Mouse (Mus musculus): ENCODE data around the gene Nphp4. TPM values are rescaled to one million over a fixed set of nuclear protein-coding genes. Genes with fewer than 3 reads are reported as not detected.
A peak's percentile ranks its signal among the peaks of the same experiment; 100 is the strongest.
"Not testable (repeated sequence)": the region's sequence is repeated elsewhere in the genome, so short reads cannot be mapped to it uniquely, and the experiment has no call there.

Nphp4 gene
- polyA plus RNA-seq, 1 experiment: 1.2 TPM

DNA sequence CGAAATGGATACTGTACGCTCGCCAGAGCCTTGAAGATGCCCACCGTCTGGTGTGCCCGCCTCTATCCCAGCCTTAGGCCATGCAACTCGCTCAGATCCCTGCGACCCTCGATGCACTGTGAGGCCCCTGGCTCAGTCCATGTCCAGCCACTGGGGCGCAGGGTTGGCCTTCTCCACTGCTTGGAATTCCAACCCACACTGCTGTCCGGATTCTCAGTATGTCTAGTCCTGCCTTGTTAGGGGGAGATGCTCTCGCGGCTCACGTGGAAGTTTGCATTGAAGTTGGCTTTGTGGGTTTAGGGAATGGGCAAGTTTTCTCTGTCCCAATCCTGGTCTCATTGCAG, 1.7 kb downstream of the Nphp4 start:
- DNase-seq (ENCODE audit: low spot score): no peak

DNA sequence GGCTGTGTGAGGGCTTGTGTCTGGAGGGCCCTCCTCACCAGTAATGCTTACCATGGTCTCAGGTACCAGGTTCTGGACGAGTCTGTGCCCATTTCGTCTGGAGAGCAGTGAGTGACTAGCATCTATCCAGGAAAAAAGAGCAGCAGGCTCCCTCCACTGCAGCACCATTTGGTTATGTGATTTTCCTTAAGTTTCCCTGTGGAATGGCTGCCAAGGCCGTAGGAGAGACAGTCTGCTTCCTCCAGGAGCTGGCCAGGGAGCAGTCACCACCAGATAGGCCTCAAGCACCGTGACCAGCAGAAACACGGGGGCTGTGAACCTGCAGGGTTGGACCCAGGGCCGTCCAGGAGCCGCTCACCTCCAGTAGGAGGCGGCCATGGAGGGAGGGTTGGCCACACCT, 3.9 kb downstream of the Nphp4 start:
- no peak for DNase-seq (ENCODE audit: low spot score)

DNA sequence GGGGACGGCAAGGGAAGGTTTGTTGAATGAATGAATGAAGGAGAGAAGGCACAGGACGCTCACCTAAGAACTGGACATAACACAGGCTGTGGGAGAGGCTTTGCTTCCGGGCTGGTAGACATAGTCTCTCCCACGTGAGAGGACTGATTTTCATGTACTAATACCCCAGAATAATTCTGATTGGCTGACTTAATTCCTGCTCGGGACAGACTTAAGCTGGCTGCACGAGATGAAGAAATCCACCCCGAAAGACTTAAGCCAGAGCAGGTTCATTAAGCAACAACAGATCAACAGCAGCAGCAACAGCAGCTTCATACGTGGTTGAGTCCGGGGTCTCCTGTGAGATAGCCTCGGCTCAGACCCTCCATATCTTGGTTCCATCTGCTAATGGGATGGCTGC, 11.5 kb downstream of the Nphp4 start:
- no peak for DNase-seq (ENCODE audit: low spot score)

DNA sequence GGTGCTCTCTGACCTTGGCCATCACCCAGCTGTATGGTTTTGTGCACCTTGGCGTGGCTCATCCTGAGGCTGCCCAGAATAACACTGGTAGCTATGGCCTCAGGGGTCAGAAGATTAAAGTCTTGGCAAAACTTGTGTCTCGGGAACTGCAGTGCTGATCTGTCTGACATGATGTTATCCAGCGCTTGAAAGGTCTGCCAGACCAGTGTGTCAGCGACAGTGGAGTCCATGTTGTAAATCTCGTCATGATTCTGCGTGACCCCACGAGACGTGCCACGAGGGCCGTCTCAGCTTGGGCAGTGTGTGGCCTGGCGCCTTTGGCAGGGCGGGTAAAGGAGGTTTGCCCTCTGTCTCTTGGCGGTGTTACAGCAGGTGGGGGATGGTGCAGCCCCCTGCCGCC, 13.8 kb downstream of the Nphp4 start:
- DNase-seq (ENCODE audit: low spot score): no peak

DNA sequence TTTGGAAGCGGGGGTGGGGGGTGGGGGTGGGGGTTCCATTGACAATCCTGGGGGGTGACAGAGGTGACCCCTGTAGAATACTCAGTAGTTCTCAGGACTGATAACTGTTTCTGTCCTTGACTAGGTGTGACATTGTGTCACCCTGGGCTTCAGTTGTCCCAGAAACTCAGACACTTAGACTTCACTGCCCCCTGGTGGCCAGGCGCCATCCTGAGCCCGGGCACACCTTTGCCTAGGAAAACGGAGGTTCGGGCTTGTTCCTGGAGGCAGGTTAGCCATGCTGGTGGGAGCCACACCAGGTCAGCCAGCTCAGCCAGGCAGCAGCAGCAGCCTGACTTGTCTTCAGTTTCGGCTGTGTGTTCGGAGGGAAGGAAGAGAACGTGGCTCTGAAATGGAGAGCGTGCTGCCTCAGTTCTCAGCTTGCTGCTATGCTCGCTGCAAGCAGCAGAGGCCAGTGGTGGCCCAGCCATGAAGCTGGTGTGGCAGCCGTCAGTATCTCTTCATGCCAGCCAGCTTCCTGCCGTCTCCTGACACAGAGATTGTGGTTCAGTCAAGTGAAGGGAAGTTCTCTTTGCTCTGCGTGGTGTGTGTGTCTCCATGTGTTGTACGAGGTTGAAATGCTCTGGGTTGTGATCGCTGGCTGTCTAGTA, 14.9 kb downstream of the Nphp4 start:
- DNase-seq (ENCODE audit: low spot score): peak; percentile 59

DNA sequence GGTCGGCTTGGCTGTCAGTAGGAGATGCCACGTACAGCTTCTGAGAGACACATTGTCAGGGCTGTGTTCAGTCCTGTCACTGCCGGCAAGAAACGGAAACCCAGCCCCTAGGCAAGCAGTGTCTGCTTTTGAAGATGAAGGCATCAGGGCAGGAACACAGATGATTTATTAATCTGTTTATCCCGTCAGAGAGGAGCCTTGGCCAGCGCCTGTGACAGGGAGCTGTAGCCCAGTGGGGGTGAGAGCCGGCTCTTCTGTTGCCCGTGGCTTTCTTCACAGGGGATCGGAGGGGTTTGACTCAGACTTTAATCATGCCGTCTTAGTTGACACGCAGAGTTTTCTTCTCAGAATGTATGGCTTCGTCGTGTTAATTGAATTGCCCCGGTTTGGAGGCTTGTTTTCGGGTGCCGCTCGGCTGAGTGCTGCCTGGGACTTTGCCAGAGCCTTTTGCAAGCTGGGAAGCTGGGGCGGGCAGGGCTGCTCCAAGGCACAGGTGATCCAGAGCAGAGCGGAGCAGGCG, 17.9 kb downstream of the Nphp4 start:
- DNase-seq (ENCODE audit: low spot score): no peak

DNA sequence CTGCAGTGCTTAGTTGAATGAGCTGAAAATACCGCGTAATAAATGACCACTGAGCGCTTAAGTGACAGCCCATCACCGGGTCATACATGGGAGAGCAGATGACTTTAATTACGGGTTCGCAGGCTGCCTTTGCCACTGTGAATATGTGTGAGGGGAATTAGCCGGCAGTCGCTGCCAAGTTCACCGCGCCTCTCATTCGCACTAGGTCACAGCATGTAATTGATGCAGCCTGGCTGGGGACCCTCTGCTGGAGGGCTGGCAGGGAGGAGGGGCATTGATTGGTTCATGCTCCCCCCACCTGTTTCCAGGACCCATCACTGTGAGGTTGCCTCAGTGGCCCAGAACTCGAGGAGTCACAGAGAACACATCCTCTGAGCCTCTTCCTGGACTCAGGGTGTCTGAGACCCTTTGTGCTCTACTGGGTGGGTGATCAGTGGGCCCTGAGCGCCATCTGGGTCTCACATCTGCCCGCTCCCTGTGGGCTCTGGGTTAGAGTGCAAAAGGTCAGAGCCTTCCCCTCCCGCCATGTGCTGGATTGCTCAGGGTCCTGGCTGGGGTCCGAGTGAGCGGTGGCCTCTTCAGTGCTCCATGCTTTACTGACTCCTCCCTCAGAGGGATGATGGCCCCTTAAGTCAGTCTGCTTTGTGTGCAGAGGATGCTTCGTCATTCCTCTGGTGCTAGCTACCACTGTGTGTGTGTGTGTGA, 35.9 kb downstream of the Nphp4 start:
- DNase-seq (ENCODE audit: low spot score): no peak

DNA sequence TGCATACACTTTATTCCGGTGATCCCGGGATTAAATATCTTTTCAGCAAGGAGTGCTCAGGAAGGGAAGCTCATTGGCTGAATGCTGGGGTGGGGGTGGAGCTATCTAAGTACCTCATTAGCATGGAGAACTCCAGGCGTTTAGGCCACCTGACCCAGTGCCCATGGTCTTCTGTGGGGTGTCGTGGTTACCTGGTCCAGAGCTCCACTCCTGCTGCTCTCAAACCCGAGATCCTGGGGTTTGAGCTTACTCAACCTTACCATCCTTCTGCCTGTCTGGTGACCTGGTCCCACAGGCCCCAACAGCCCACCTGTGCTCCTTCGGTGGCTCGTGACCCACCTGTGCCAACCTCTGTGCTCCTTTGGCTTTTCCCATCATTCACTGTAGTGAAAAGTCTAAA, 38.4 kb downstream of the Nphp4 start:
- DNase-seq (ENCODE audit: low spot score): no peak

DNA sequence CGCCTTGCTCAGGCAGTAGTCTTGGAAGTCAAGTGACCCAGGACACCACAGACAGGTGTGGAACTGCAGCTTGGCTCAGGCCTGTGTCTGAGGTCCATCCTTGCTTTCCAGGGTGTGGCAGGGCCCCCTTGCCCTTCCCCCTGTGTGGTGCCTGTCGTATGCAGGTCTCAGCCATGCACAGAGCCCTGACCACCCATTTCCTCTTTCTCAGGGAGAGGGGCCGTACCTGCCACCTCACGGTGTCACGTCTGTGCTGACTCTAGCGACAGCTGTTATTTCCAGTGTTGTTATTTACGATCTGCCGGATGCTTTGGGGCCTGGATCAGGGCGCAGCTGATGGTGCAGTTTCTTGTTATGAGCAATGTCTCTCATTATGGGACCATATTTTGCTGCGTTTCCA, 42.6 kb downstream of the Nphp4 start:
- no peak for DNase-seq (ENCODE audit: low spot score)

DNA sequence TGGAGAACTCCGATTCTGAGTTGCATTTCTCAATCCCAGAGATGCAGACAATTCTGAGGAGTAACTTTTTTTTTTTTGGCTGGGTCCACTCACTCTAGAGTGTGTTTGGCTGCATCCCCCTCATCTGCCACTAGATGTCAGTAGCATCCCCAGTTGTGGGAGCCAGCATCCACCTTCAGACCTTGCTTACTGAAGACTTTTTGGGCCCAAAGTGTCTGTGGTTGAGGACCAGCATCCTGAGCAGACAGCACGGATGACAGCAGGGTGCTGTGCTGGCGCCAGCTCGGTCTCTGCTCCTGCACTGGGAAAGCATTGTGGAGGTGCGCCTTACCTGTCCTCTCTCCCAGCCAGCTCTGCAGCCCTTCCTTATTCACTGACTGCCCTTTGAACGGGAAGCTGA, 43.6 kb downstream of the Nphp4 start:
- DNase-seq (ENCODE audit: low spot score): no peak

DNA sequence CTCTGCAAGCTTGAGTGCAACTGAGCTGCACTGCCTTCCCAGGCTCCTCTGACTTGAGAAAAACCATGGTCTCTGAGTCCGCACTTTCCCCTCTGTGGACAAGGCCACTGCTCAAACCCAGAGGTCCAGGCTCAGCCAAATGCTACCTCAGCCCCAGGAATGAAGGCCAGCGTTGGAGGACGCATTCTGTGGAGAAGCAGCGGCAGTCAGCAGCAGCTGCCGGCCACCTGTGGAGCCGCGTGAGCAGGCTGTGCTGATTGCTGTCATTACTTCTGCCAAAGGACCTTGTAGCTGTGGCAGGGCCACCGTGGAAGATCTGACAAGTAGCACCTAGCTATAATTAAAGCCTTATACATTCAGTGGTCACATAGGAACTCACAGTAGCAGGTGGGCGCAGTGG, 56.4 kb downstream of the Nphp4 start:
- DNase-seq (ENCODE audit: low spot score): no peak

DNA sequence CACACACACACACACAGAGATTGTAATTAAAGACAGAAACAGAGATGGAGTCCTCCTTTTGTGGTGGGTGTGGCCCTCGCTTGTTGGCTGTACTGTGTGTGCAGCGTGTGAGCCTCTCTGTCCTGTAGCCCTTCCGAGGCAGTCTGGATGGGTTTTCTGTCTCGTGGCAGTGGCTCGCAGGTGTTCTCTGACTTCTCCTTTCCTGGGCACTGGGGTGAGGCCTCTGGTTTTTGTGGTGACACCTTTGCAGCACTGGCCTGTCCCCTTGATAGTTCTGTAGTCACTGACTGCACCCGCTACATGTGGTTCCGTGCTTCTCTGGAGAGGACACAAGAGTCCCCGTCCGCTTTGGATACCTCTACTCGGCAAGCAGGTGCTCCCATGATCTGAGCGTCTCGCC, 63.2 kb downstream of the Nphp4 start:
- no peak for DNase-seq (ENCODE audit: low spot score)

DNA sequence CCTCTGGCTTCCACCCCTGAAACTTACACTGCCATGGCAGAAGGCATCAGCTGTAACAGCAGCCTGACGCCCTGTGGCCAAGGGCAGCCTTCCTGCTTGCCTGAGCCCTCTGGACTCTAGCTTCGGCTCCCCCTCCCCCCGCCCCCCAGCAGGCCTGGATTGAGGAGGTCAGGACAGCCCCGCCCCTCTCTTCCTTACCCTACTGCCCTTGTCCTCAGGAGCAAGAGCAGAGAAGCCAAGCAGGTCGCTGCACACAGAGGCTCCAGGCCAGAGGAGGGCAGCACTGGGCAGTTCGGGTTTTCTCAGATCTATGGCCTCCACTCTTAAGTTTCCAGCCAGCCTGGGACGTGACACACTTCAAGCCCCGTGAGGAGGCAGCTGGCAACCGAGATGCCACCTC, 64.7 kb downstream of the Nphp4 start:
- no peak for DNase-seq (ENCODE audit: low spot score)

DNA sequence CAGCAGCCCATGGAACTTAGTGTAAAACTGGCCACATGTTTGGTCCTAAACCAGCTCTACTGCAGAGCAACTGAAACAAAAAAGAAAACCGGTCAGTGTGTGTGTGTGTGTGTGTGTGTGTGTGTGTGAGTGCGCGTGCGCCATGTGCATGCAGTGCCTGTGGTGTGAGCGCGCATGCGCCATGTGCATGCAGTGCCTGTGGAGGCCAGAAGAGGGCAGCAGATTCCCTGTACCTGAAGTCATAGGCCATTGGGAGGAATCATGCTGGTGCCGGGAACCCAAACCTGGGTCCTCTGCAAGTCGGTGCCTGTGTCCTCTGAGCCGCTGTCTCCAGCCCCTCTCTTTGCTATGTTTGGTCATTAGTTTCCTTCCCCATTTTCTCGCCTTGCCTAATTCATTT, 65.9 kb downstream of the Nphp4 start:
- DNase-seq (ENCODE audit: low spot score): no peak

DNA sequence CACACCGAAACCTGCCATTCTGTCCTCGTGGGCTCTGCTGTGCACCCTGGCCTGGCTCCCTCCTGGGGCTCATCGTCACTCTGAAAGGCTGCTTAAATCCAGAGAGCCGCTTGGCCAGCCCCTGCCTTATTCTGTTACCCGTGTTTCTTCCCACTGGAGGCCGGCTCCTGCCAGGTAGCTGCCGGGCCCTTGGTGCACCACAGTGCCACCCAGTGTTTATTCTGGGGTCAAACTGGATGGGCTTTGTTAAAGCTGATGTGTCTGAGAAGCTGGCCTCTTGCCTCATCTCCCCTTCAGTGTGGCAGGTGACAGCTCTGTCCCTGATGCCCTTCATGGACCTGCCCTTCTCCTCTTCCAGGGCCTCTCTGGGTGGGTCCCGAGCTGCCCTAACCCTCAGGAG, 70.0 kb downstream of the Nphp4 start:
- no peak for DNase-seq (ENCODE audit: low spot score)

DNA sequence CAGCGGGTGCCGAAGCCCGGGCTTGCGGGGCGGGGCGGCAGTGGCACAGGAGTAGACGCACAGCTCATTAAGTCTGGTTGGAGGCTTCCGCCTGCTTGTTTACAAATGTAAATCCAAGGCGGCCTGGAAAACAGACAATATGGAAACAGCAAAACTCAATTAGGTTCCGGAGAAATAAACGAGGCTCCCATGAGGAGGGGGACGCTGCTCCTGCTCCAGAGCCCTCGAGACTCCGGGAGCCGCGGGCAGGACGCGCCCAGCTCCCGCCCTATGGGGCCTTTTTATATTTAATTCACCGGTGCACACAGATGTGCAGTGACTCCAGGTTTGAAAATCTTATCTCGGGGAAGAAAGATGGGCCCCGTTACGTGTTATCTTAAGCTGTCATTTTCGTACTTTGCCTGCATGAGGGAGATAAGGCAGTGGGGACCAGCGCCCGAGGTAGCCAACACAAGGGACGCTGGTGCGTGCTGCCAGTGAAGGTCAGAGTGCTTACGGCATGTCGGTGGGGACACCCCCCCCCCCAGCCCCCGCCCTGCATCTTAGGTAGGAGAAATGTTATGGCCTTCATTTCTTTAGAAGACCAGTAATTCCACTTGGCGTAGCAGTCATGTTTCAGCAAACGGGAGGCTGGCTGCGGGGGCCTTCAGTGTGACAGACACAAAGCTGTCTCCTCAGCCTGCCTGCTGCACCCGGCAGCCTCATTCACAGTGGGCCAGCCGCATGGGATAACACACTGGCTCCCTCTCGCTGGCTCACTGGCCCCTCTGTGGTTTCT, 71.6 kb downstream of the Nphp4 start:
- DNase-seq (ENCODE audit: low spot score): no peak

DNA sequence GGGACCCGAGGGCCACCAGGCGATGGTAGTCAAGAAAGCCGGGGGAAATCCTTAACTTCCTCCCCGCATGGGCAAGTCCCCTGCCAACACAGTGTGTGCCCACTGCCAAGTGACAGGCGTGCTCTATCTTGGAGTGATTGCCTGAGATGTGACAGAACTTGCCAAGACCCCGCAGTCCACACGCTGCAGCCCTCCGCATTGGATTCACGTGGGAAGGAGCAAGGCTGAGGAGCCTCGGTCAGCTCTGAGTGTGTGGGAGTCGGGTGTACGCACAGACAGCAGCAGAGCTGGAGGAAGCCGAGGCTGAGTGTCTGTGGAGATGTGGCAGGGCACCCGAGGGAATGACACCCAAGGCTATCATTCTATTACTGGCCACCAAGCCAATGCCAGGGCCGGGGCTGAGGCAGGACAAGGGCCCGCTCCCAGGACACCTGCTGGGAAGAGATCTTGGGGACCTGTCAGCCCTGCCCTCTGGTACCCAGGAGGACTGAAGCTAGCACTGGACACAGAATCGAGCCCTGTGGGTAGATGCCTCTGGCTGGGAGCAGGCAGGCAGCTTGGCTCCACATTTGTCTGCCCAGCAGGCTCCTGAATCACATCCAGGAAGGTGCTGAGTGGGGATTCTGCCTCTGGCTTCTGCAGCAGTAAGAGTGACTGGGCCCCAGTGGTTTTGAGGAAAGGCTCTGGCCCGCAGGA, 73.1 kb downstream of the Nphp4 start:
- no peak for DNase-seq (ENCODE audit: low spot score)

DNA sequence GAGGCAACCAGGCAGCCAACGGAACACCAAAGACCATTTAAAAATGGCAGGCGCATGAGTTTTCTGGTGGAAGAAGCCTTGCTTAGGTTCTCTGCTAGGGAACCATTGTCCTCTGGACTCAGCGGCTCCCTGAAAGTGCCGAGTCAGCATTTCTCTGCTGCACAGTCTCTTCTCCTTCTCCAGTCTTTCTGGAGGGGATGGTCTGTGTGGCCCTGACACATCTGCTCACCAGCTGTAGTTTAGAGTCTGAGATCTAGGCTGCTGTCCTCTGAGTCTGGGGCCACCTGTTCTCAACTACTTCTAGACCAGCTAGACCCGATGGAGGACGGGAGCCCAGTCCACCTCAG, 73.7 kb downstream of the Nphp4 start:
- DNase-seq (ENCODE audit: low spot score): no peak

DNA sequence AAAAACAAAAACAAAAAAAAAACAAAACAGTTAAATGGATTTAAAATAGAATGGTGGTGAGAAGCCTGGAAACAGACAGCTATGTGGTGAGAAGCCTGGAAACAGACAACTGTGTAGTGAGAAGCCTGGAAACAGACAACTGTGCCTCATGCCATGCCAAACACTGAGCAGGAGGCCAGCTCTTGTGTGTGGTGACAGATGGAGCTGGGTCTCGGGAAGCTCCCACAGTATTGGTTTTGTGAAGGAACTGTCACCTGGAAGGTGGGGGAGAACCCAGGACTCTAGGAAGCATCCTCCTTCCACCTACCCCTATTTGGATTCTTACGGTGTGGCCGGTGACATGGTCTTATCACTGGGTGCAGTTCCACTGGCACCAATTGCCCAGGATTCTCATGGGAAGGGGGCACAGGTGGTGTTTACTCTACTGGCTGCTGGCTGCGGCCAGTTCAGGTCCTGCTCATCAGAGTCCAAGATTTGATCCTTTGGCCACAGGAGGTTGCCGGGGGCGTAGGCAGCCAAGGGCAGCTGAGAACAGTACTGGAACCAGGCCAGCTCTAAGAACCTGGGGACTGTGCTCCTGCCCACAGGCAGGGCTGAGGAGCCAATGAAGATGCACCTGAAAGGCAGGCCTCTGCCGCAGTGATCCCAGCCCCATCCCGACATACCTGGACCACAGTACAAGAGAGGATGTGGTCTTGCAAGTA, 77.2 kb downstream of the Nphp4 start:
- DNase-seq (ENCODE audit: low spot score): no peak

DNA sequence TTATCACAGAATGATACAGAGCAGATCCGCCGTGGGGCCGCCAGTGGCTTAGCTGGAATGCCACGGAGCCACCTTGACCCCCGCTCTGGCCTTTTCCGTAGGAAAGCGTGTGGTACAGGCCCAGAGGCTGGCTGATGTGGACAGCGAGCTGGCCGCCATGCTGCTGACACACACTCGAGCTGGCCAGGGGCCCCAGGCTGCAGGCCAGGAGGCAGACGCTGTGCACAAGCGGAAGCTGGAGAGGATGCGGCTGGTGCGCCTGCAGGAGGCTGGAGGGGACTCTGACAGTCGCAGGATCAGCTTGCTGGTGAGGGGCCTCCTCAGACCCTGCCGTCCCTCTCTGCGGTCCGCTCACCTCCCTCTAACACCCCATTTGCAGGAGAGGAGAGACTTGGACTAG, 77.9 kb downstream of the Nphp4 start:
- DNase-seq (ENCODE audit: low spot score): no peak

DNA sequence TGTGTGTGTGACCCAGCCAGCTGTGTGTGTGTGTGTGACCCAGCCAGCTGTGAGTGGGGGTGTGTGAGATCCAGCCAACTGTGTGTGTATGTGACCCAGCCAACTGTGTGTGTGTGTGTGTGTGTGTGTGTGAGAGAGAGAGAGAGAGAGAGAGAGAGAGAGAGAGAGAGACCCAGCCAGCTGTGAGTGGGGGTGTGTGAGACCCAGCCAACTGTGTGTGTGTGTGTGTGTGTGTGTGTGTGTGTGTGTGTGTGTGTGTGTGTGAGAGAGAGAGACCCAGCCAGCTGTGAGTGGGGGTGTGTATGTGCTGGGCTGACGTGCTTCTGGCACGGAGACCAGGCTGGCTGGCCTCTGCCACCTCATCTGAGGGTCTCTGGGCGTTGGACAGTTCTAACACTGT, 79.3 kb downstream of the Nphp4 start:
- DNase-seq (ENCODE audit: low spot score): not testable (repeated sequence)

DNA sequence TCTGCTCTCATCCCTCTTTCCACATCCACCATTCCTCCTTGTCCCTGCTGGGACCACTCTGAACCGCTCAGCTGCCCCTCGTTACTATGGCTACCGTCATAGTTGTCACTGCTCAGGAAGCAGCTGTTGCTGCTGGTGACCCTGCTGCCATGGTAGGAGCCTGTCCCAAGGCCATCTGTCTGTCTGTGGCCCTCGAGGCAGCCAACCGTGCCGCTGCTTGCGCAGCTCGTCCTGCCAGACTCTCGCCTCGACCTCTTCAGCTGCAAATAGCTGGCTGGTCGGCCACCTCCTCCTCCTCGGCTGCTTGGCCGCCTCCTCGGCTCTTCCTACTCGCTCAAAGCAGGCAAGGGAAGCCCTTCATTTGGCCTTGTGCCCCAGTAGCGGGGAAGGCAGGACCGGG, 81.7 kb downstream of the Nphp4 start:
- no peak for DNase-seq (ENCODE audit: low spot score)

Data from urinary bladder, adult 2 months (tissue).